Mouse (Mus musculus): ENCODE measurements at regions not wholly inside any gene's neighbourhood (a gene's known extent, or its start where the extent isn't known, plus 50 kb on each side); places are given as distances from the start of the nearest gene placed in this dataset.
A peak's percentile ranks its signal among the peaks of the same experiment; 100 is the strongest.

- peak; percentile 78 for DNase-seq
These were observed 67.5 kb downstream of the Sc5d start for GRCm38 (mm10) chr9:42196552-42196951.

GRCm38 (mm10) chr9:42196110-42196509 lies 67.9 kb downstream of the Sc5d start:
- no peak for DNase-seq

GRCm38 (mm10) chr9:42195651-42196050 lies 68.4 kb downstream of the Sc5d start:
- DNase-seq = peak; percentile 44

GRCm38 (mm10) chr9:42194939-42195338 lies 69.1 kb downstream of the Sc5d start:
- no peak for DNase-seq

GRCm38 (mm10) chr9:42194176-42194575 lies 69.9 kb downstream of the Sc5d start:
- no peak for DNase-seq

GRCm38 (mm10) chr9:42192967-42193733 lies 69.1 kb upstream of the Sorl1 start:
- no peak for DNase-seq

- DNase-seq = peak; percentile 84
These were observed 63.5 kb upstream of the Sorl1 start for GRCm38 (mm10) chr9:42187371-42188228.

GRCm38 (mm10) chr9:42184104-42184635 lies 60.1 kb upstream of the Sorl1 start:
- DNase-seq = no peak

GRCm38 (mm10) chr9:42183448-42183847 lies 59.4 kb upstream of the Sorl1 start:
- peak; percentile 68 for DNase-seq

- DNase-seq = no peak
These were observed 58.3 kb upstream of the Sorl1 start for GRCm38 (mm10) chr9:42182400-42182799.

- DNase-seq = peak; percentile 62
These were observed 56.1 kb upstream of the Sorl1 start for GRCm38 (mm10) chr9:42180152-42180551.

- no peak for DNase-seq
These were observed 54.8 kb upstream of the Sorl1 start for GRCm38 (mm10) chr9:42178759-42179377.

- DNase-seq = no peak
These were observed 50.4 kb upstream of the Sorl1 start for GRCm38 (mm10) chr9:42174349-42174955.
